Mouse (Mus musculus) hindbrain, embryonic 16.5 days (tissue): ENCODE results near the gene Set. TPM values are rescaled to one million over a fixed set of nuclear protein-coding genes. Genes with fewer than 3 reads are reported as not detected.
"Not testable (repeated sequence)": the region's sequence is repeated elsewhere in the genome, so short reads cannot be mapped to it uniquely, and the experiment has no call there.

Experiments
- ATAC-seq: fragments of 200-750 bp; cut with Nextera tagmentation; 2 replicates; pipeline ENCODE4 v1.8.0; 2017; ENCODE audit warnings: moderate TSS enrichment, moderate library complexity
- H3K27ac ChIP-seq: fragments of 300-500 bp; sonication (generic); 2 replicates; pipeline ENCODE4 v1.5.1; 2014; ENCODE audit warnings: low read depth, mild to moderate bottlenecking, control low read depth, low read length, moderate library complexity
- H3K27me3 ChIP-seq: fragments of 300-500 bp; sonication (generic); replicated peaks from 2 replicates; pipeline ENCODE4 v1.6.1; 2014; ENCODE audit warnings: low read length; ENCODE audit not compliant: control insufficient read depth, insufficient read depth
- H3K36me3 ChIP-seq: fragments of 300-500 bp; sonication (generic); 2 replicates; pipeline ENCODE4 v1.6.1; 2014; ENCODE audit warnings: mild to moderate bottlenecking, low read length, moderate library complexity, mixed read lengths; ENCODE audit not compliant: control insufficient read depth, insufficient read depth
- H3K4me1 ChIP-seq: fragments of 300-500 bp; sonication (generic); 2 replicates; pipeline ENCODE4 v1.6.1; 2014; ENCODE audit warnings: low read depth, low read length; ENCODE audit not compliant: control insufficient read depth, insufficient read depth
- H3K4me2 ChIP-seq: fragments of 300-500 bp; sonication (generic); 2 replicates; pipeline ENCODE4 v1.6.1; 2014; ENCODE audit warnings: mild to moderate bottlenecking, low read length, control low read depth, moderate library complexity
- H3K4me3 ChIP-seq: fragments of 300-500 bp; sonication (generic); 2 replicates; pipeline ENCODE4 v1.5.1; 2014; ENCODE audit warnings: mild to moderate bottlenecking, low read length, control low read depth, moderate library complexity
- H3K9ac ChIP-seq: fragments of 300-500 bp; sonication (generic); 2 replicates; pipeline ENCODE4 v1.6.1; 2014; ENCODE audit warnings: low read depth, mild to moderate bottlenecking, control low read depth, low read length, moderate library complexity
- H3K9me3 ChIP-seq: fragments of 300-500 bp; sonication (generic); 2 replicates; pipeline ENCODE4 v1.6.1; 2014; ENCODE audit warnings: mild to moderate bottlenecking, low read length, moderate library complexity; ENCODE audit not compliant: control insufficient read depth
- WGBS: fragments of 180-500 bp; shearing (Covaris S2); extraction: QIAGEN DNeasy Blood & Tissue Kit; methylation state at CpG from one replicate; pipeline ENCODE4 v1.1.7; 2014; 5-methylcytosine and 5-hydroxymethylcytosine counted together
- polyA plus RNA-seq: library from polyadenylated mRNA; unstranded; fragments of >200 nt; fragmentation: Nextera tagmentation; extraction: Ambion mirVana; gene quantifications from 2 replicates; pipeline ENCODE4 v1.2.1, GENCODE M21; 2015

Gene Set
- polyA plus RNA-seq, 1 experiment from 2014 or later = 285 TPM

- not testable (repeated sequence) for H3K27me3 ChIP-seq, H3K27ac ChIP-seq, ATAC-seq, H3K4me2 ChIP-seq, H3K9ac ChIP-seq, H3K4me1 ChIP-seq, H3K9me3 ChIP-seq, H3K4me3 ChIP-seq, H3K36me3 ChIP-seq
- WGBS = 94% methylated on average over 3 of the region's 3 CpGs
Observed at GRCm38 (mm10) chr2:30055310-30055709, 1.9 kb upstream of the Set start.

DNA sequence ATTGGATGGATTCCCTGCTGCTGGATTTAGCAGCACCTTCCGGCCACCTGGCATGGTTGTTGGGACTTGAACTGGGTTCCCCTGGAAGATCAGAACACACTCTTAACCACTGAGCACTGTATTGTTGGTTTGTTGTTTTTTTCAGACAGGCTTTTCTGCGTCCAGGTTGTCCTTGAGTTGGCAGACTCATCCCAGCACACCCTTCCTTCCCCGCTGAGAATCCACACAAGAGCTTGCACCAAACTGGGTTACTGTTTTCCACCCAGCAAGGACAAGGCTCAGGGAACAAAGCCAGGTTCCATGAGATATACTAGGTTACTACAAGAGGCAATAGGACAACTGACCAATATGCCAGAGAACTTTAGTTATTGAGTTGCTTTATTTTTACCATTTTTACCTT lies 442 bp upstream of the Set start:
- ATAC-seq = no peak
- Histone ChIP-seq H3K4me3 (no peak overlapping the region), H3K4me1 (peaks cover 4% of the 10 kb centered on the region), H3K9ac (no peak overlapping the region), H3K36me3 (no peaks in the 10 kb centered on the region), H3K4me2 (no peak overlapping the region), H3K9me3 (no peaks in the 10 kb centered on the region), H3K27ac (no peak overlapping the region), H3K27me3 (no peaks in the 10 kb centered on the region; the same call in 1 of the 2 replicates)
- 80% methylated on average over 3 of the region's 3 CpGs for WGBS

DNA sequence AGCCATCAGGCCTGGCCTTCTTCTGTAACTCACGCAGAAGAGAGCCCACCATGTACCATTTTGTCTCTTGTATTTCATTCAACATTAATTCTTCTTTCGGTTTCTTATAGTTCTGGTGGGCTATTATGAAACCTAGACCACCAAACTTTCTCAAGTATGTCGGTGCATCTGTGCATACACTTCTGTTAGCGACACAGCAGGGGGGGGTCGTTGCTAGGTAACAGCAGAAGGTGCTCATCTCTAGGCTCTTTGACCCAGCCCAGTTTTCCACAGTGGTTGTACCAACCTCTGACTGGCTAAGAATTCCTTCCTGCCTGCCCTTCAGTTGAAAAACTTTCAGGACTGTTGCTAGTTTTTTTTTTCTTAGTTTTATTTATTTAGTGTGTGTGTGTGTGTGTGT lies 1.2 kb downstream of the Set start:
- WGBS = 28% methylated on average over 5 of the region's 5 CpGs
- H3K27me3 ChIP-seq = no peaks in the 10 kb centered on the region; the same call in 1 of the 2 replicates
- H3K4me3 ChIP-seq = no peak overlapping the region
- H3K36me3 ChIP-seq = no peaks in the 10 kb centered on the region
- peaks cover 15% of the 10 kb centered on the region for H3K4me1 ChIP-seq
- ATAC-seq = no peak
- no peak overlapping the region for H3K9ac ChIP-seq
- no peak overlapping the region for H3K4me2 ChIP-seq
- no peaks in the 10 kb centered on the region for H3K9me3 ChIP-seq
- no peak overlapping the region for H3K27ac ChIP-seq

- Histone ChIP-seq H3K9me3 (no peaks in the 10 kb centered on the region), H3K27me3 (no peaks in the 10 kb centered on the region), H3K4me2 (peak overlapping the region; percentile 62), H3K4me3 (peak overlapping the region; percentile 53), H3K27ac (peak overlapping the region; percentile 72; the same call in 1 of the 2 replicates), H3K4me1 (peaks cover 20% of the 10 kb centered on the region), H3K9ac (peak overlapping the region; percentile 67), H3K36me3 (no peaks in the 10 kb centered on the region)
- 11% methylated on average over 29 of the region's 37 CpGs for WGBS
- no peak for ATAC-seq
Observed at GRCm38 (mm10) chr2:30061215-30062166, 4.3 kb downstream of the Set start.

DNA sequence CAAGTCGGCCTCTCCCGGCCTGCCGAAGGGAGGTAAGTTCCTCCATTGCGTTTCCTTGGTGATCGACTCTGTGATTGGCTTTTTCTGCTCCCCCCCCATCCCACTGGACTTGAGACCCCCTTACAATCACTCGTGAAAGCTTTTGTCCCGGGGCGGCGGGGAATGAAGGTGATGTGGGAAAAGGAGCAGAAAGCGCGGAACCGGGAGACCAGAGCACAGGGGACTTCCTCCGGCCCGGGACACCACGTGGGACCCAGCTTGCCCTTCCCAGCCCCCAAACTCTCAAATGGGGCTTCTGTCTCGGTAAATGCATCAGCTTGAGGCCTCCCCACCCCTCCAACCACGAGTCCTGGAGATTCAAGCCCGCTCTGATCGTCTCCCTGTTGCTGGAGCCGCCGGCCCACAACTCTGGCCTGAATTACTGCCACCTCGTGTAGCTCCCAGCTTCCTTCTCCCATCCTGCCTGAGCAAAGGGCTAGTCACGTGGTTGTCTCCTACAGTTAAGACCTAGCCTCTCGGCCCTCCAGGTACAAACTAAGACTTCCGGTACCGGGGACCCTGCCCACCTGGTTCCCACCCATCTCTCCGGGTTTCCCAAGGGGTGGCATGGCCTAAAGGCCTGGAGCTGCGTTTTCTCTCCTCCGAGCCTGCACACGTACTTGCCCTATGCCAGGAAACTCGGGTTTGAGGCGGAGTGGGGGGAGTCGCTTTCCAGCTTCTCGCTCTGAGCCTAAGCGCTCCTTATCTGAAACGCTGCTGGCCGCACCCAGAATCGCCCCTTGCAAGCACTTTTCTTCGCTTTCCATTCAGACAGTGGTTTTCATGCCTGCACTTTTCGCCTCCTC lies 5.3 kb downstream of the Set start:
- Histone ChIP-seq H3K9me3 (no peaks in the 10 kb centered on the region), H3K27ac (peak overlapping the region; percentile 72), H3K27me3 (no peaks in the 10 kb centered on the region), H3K4me2 (peak overlapping the region; percentile 62), H3K4me1 (peaks cover 20% of the 10 kb centered on the region), H3K9ac (peak overlapping the region; percentile 67), H3K36me3 (no peaks in the 10 kb centered on the region), H3K4me3 (peak overlapping the region; percentile 53)
- 0% methylated on average over 40 of the region's 40 CpGs for WGBS
- no peak for ATAC-seq

DNA sequence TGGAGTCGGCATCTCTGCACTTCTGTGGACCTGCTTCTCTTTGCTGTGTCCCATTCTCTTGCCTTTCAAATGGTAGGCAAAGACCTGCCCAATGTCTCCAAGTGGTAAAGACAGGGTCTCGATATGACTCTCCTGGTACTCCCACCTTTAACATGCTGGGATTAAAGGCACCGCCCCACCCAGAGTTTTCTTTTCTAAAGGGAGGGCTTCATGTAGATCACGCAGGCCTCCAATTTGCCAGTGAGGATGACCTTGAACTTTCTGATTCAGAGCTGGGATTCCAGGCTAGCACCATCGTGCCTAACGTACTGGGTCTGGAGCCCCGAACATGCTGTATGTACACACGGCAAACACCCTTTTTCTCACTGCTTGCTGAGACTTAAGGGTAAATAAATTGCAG lies 6.1 kb downstream of the Set start:
- peaks cover 26% of the 10 kb centered on the region for H3K4me1 ChIP-seq
- ATAC-seq = no peak
- H3K4me3 ChIP-seq = peak overlapping the region; percentile 53
- peak overlapping the region; percentile 67 for H3K9ac ChIP-seq
- no peaks in the 10 kb centered on the region for H3K27me3 ChIP-seq
- WGBS = 5% methylated on average over 8 of the region's 8 CpGs
- no peaks in the 10 kb centered on the region for H3K9me3 ChIP-seq
- no peaks in the 10 kb centered on the region for H3K36me3 ChIP-seq
- H3K27ac ChIP-seq = peak overlapping the region; percentile 72
- peak overlapping the region; percentile 62 for H3K4me2 ChIP-seq

DNA sequence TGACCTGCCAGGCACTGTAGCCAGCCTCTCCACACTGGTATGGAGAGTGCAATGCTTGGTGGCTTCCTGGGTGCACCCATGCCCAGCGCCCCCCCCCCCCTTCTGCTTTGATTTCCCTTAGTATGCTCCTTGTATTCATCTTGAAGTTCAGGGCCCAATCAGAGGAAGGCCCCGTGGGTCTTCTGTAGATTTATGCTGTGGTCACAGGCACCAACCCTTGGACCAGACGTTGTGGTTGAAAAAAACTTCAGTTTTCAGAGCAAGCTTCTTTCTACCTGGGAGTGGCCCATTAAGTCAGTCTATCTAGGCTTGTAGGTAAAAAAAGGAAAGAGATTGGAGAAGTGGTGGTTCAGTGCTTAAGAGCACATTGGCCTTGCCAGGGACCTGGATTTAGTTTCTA lies 6.6 kb downstream of the Set start:
- 10% methylated on average over 2 of the region's 3 CpGs for WGBS
- Histone ChIP-seq H3K9ac (no peak overlapping the region), H3K4me2 (peak overlapping the region; percentile 62), H3K4me1 (peaks cover 31% of the 10 kb centered on the region), H3K27me3 (no peaks in the 10 kb centered on the region), H3K9me3 (no peaks in the 10 kb centered on the region), H3K4me3 (no peak overlapping the region), H3K27ac (no peak overlapping the region), H3K36me3 (no peaks in the 10 kb centered on the region)
- no peak for ATAC-seq

DNA sequence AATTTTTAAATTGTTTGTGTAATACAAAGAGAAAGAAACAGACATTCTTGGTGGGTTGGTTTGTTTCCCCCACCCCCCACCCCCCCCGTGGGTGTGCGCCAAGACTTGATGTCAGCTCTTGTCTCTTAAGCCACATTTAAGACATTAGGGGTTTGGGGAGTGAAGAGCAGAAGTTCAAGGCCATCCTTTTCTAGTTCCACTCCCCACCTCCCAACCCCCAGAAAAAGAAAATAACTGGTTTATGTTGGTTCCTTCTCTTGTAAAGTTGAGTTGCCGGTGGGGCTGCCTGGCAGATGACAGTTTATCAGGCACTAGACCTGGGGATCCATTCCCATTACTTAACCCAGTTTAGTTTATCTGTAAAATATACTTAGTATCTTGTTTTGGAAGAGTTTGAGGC lies 7.1 kb downstream of the Set start:
- Histone ChIP-seq H3K4me2 (no peak overlapping the region), H3K27me3 (no peaks in the 10 kb centered on the region), H3K36me3 (no peaks in the 10 kb centered on the region), H3K9ac (no peak overlapping the region), H3K9me3 (no peaks in the 10 kb centered on the region), H3K27ac (no peak overlapping the region), H3K4me3 (no peak overlapping the region), H3K4me1 (peaks cover 31% of the 10 kb centered on the region)
- no peak for ATAC-seq
- 34% methylated on average over 3 of the region's 3 CpGs for WGBS
